Mouse (Mus musculus) skeletal muscle tissue, adult 2 months (tissue): ENCODE data around the gene Tmc3.

Source experiments
- DNase-seq: peaks from one replicate; pipeline ENCODE4 v3.0.0-alpha.2; 2012; ENCODE audit warnings: low read depth, low spot score

Tmc3 gene

GRCm38 (mm10) chr7:83584639-83585471, at the start of gene Tmc3:
Gene Tmc3 (plus strand): TSS chr7:83584927.
- DNase-seq, result peak; percentile 50

- DNase-seq, result no peak
Measured at GRCm38 (mm10) chr7:83541536-83542169, 43.1 kb upstream of the Tmc3 start.

GRCm38 (mm10) chr7:83548686-83549352, 35.9 kb upstream of the Tmc3 start:
- DNase-seq, result no peak

GRCm38 (mm10) chr7:83549353-83549774, 35.4 kb upstream of the Tmc3 start:
- DNase-seq, result no peak

GRCm38 (mm10) chr7:83549951-83550407, 34.7 kb upstream of the Tmc3 start:
- no peak for DNase-seq

- no peak for DNase-seq
Measured at GRCm38 (mm10) chr7:83554477-83554876, 30.2 kb upstream of the Tmc3 start.

GRCm38 (mm10) chr7:83556488-83556887, 28.2 kb upstream of the Tmc3 start:
- DNase-seq, result no peak

- DNase-seq, result no peak
Measured at GRCm38 (mm10) chr7:83558741-83559280, 25.9 kb upstream of the Tmc3 start.

- DNase-seq, result no peak
Measured at GRCm38 (mm10) chr7:83559495-83559894, 25.2 kb upstream of the Tmc3 start.

GRCm38 (mm10) chr7:83561849-83562248, 22.9 kb upstream of the Tmc3 start:
- DNase-seq, result no peak

- peak; percentile 49 for DNase-seq
Measured at GRCm38 (mm10) chr7:83564635-83565291, 20.0 kb upstream of the Tmc3 start.

GRCm38 (mm10) chr7:83565976-83566375, 18.8 kb upstream of the Tmc3 start:
- DNase-seq, result peak; percentile 56

- DNase-seq, result no peak
Measured at GRCm38 (mm10) chr7:83567841-83568500, 16.8 kb upstream of the Tmc3 start.

- no peak for DNase-seq
Measured at GRCm38 (mm10) chr7:83568815-83569214, 15.9 kb upstream of the Tmc3 start.

- no peak for DNase-seq
Measured at GRCm38 (mm10) chr7:83569436-83569835, 15.3 kb upstream of the Tmc3 start.

- no peak for DNase-seq
Measured at GRCm38 (mm10) chr7:83571077-83571476, 13.7 kb upstream of the Tmc3 start.

- DNase-seq, result no peak
Measured at GRCm38 (mm10) chr7:83571901-83572300, 12.8 kb upstream of the Tmc3 start.

GRCm38 (mm10) chr7:83572451-83572850, 12.3 kb upstream of the Tmc3 start:
- no peak for DNase-seq

GRCm38 (mm10) chr7:83580946-83581345, 3.8 kb upstream of the Tmc3 start:
- DNase-seq, result peak; percentile 41

- no peak for DNase-seq
Measured at GRCm38 (mm10) chr7:83594056-83594455, 9.3 kb downstream of the Tmc3 start.

GRCm38 (mm10) chr7:83597063-83597462, 12.3 kb downstream of the Tmc3 start:
- DNase-seq, result no peak
